Mouse (Mus musculus) lung, postnatal 0 days (tissue): ENCODE measurements around the gene BC055324. TPM values are rescaled to one million over a fixed set of nuclear protein-coding genes. Genes with fewer than 3 reads are reported as not detected.

Experiments used
- ATAC-seq: fragments of 200-750 bp; cut with Nextera tagmentation; 2 replicates; pipeline ENCODE4 v1.8.0; 2017; ENCODE audit warnings: moderate library complexity
- DNase-seq: peaks from one replicate; pipeline ENCODE4 v3.0.0-alpha.2; 2016; ENCODE audit warnings: low spot score
- H3K27ac ChIP-seq: fragments of 300-500 bp; sonication (generic); 2 replicates; pipeline ENCODE4 v1.5.1; 2014; ENCODE audit warnings: antibody characterized with exemption, mild to moderate bottlenecking, low read length, mixed read lengths
- H3K27me3 ChIP-seq: fragments of 300-500 bp; sonication (generic); replicated peaks from 2 replicates; pipeline ENCODE4 v1.6.1; 2014; ENCODE audit warnings: low read length, mixed read lengths; ENCODE audit not compliant: insufficient read depth
- H3K36me3 ChIP-seq: fragments of 300-500 bp; sonication (generic); 2 replicates; pipeline ENCODE4 v1.6.1; 2014; ENCODE audit warnings: low read length, mixed read lengths; ENCODE audit not compliant: insufficient read depth
- H3K4me1 ChIP-seq: fragments of 300-500 bp; sonication (generic); 2 replicates; pipeline ENCODE4 v1.6.1; 2014; ENCODE audit warnings: antibody characterized with exemption, low read depth, low read length, mixed read lengths; ENCODE audit not compliant: insufficient read depth
- H3K4me2 ChIP-seq: fragments of 300-500 bp; sonication (generic); replicated peaks from 2 replicates; pipeline ENCODE4 v1.6.1; 2014; ENCODE audit warnings: low read depth, mild to moderate bottlenecking, low read length, moderate library complexity, mixed read lengths
- H3K4me3 ChIP-seq: fragments of 300-500 bp; sonication (generic); 2 replicates; pipeline ENCODE4 v1.5.1; 2014; ENCODE audit warnings: low read depth, low read length
- H3K9ac ChIP-seq: fragments of 300-500 bp; sonication (generic); replicated peaks from 2 replicates; pipeline ENCODE4 v1.6.1; 2014; ENCODE audit warnings: low read depth, mild to moderate bottlenecking
- H3K9me3 ChIP-seq: fragments of 300-500 bp; sonication (generic); 2 replicates; pipeline ENCODE4 v1.6.1; 2016; ENCODE audit warnings: low read length, mixed read lengths
- CTCF ChIP-seq: IDR thresholded peaks from 2 replicates; pipeline ENCODE4 v1.5.1; 2016; ENCODE audit warnings: antibody characterized with exemption, mild to moderate bottlenecking
- EP300 ChIP-seq: IDR thresholded peaks from 2 replicates; pipeline ENCODE4 v1.6.1; 2016; ENCODE audit warnings: antibody characterized with exemption, mild to moderate bottlenecking, control low read depth
- WGBS: fragments of 180-500 bp; shearing (Covaris S2); extraction: QIAGEN DNeasy Blood & Tissue Kit; methylation state at CpG from one replicate; pipeline ENCODE4 v1.1.7; 2014; 5-methylcytosine and 5-hydroxymethylcytosine counted together
- polyA plus RNA-seq: library from polyadenylated mRNA; unstranded; fragments of >200 nt; fragmentation: Nextera tagmentation; extraction: Ambion mirVana; gene quantifications from 2 replicates; pipeline ENCODE4 v1.2.1, GENCODE M21; 2015

The BC055324 gene
- polyA plus RNA-seq, 1 experiment from 2014 or later, result 1.4 TPM

DNA sequence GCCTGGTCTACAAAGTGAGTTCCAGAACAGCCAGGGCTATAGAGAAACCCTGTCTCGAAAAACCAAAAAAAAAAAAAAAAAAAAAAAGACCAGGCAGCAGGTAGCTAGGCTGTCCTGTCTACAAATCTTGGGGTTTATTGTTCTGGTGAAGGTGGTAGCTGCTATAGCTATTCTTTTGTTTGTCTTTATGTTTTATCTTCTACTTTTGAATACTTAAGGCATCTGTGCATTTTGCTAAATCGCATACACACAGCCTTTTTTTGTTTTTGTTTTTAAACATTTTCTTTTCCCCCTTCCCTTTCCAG is 965 bp upstream of the BC055324 start:
- Histone ChIP-seq H3K27ac (no peak overlapping the region), H3K4me2 (peak overlapping the region; percentile 76), H3K36me3 (no peaks in the 10 kb centered on the region), H3K4me3 (no peak overlapping the region), H3K9me3 (no peaks in the 10 kb centered on the region), H3K4me1 (no peaks in the 10 kb centered on the region), H3K27me3 (no peaks in the 10 kb centered on the region), H3K9ac (0 out of 2 replicates have a peak overlapping the region, but pooled peaks have one; percentile 74)
- DNase-seq (no peak), ATAC-seq (no peak)
- TF ChIP-seq EP300 (no peak), CTCF (no peak)
- WGBS, result 83% methylated on average over 1 of the region's 2 CpGs

DNA sequence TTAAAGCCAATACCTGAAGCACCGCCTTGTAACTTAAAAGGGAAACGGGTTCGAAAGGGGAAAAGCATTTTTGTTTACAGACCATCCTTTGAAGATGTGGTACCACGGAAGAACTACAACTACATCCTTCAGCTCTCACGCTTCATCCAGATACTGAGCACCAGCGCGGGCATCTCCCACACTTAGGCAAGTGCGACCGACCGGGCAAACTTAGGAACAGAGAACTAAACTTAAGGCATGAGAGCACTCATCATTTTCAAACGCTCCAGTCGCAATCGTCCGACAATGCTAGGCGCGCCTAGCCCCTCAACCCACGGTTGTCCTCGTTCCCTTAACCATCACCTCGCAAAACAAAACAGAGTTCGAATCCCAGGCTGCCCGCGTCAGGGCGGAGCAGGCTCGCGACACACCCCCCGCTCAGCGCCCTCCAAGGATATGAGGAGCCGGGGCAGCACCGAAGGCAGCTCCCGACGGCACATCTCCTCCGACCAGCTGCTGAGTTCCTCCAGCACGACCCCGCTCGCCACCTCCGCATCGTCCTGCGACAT is 349 bp downstream of the BC055324 start:
- 1% methylated on average over 38 of the region's 38 CpGs for WGBS

GRCm38 (mm10) chr1:163992371-163992770 is 2.2 kb downstream of the BC055324 start:
- Histone ChIP-seq H3K27ac (no peak overlapping the region), H3K4me2 (no peak overlapping the region), H3K36me3 (no peaks in the 10 kb centered on the region), H3K4me3 (no peak overlapping the region), H3K27me3 (no peaks in the 10 kb centered on the region), H3K9ac (no peak overlapping the region), H3K9me3 (no peaks in the 10 kb centered on the region), H3K4me1 (no peaks in the 10 kb centered on the region)
- ATAC-seq (no peak), DNase-seq (no peak)
- TF ChIP-seq CTCF (no peak), EP300 (no peak)
- WGBS, result 75% methylated on average over 4 of the region's 4 CpGs

More for the DNA sequence above, 349 bp downstream of the BC055324 start:
- DNase-seq (peak; percentile 6), ATAC-seq (peak; percentile 69)
- Histone ChIP-seq H3K9me3 (no peaks in the 10 kb centered on the region), H3K27me3 (no peaks in the 10 kb centered on the region), H3K4me1 (no peaks in the 10 kb centered on the region), H3K9ac (peak overlapping the region; percentile 74), H3K36me3 (no peaks in the 10 kb centered on the region), H3K4me3 (peak overlapping the region; percentile 70), H3K4me2 (peak overlapping the region; percentile 76), H3K27ac (peak overlapping the region; percentile 72; the same call in 1 of the 2 replicates)
- TF ChIP-seq EP300 (no peak), CTCF (no peak)

- Histone ChIP-seq H3K4me2 (no peak overlapping the region), H3K4me1 (no peaks in the 10 kb centered on the region), H3K27ac (no peak overlapping the region), H3K9me3 (no peaks in the 10 kb centered on the region), H3K27me3 (no peaks in the 10 kb centered on the region), H3K36me3 (no peaks in the 10 kb centered on the region), H3K4me3 (no peak overlapping the region), H3K9ac (no peak overlapping the region)
- DNase-seq (no peak), ATAC-seq (no peak)
- WGBS, result 77% methylated on average over 1 of the region's 1 CpGs
- no peak for TF ChIP-seq EP300
- TF ChIP-seq CTCF, result no peak
Observed at GRCm38 (mm10) chr1:163976515-163976914, 18.1 kb downstream of the BC055324 start.

DNA sequence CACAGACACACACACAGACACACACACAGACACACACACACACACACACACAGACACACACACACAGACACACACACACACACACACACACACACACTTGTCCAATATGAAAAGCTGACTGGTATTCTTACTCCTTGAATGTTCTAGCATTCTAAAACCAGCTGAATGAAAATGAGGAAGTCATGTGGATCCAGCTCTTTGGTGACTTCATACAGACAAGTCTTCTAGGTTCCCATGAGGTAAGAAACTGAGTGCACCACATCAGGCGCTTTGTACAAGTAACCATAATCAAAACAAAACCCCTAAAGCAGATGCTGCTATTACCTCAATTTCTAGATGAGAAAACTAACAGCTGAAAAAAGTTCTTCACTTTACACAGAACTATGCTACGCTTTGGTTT is 19.5 kb downstream of the BC055324 start:
- ATAC-seq, result no peak
- TF ChIP-seq CTCF (no peak), EP300 (no peak)
- H3K9ac ChIP-seq, result no peak overlapping the region
- 91% methylated on average over 2 of the region's 2 CpGs for WGBS
- H3K36me3 ChIP-seq, result no peaks in the 10 kb centered on the region
- no peaks in the 10 kb centered on the region for H3K9me3 ChIP-seq
- no peaks in the 10 kb centered on the region for H3K4me1 ChIP-seq
- no peaks in the 10 kb centered on the region for H3K27me3 ChIP-seq
- no peak overlapping the region for H3K4me3 ChIP-seq
- no peak for DNase-seq
- no peak overlapping the region for H3K4me2 ChIP-seq
- no peak overlapping the region for H3K27ac ChIP-seq

GRCm38 (mm10) chr1:163974471-163974870 is 20.1 kb downstream of the BC055324 start:
- H3K36me3 ChIP-seq, result no peaks in the 10 kb centered on the region
- no peaks in the 10 kb centered on the region for H3K4me1 ChIP-seq
- DNase-seq, result no peak
- H3K4me3 ChIP-seq, result no peak overlapping the region
- 78% methylated on average over 1 of the region's 1 CpGs for WGBS
- no peak overlapping the region for H3K4me2 ChIP-seq
- H3K27ac ChIP-seq, result no peak overlapping the region
- TF ChIP-seq EP300 (no peak), CTCF (no peak)
- H3K9ac ChIP-seq, result no peak overlapping the region
- no peaks in the 10 kb centered on the region for H3K9me3 ChIP-seq
- ATAC-seq, result no peak
- no peaks in the 10 kb centered on the region for H3K27me3 ChIP-seq
